Mouse (Mus musculus): ENCODE measurements around the gene Mymx. TPM values are rescaled to one million over a fixed set of nuclear protein-coding genes. Genes with fewer than 3 reads are reported as not detected.

Mymx gene
- not detected in 2 replicates for polyA plus RNA-seq (2011; ENCODE audit: insufficient read length, low read depth, missing spikeins)

- H3K4me1 ChIP-seq (ENCODE audit: control insufficient read depth, insufficient read depth, low read length), result peaks cover under 1% of the 10 kb centered on the region; the same call in 1 of the 2 replicates
- no peak within 1 kb of the TSS for H3K27ac ChIP-seq (ENCODE audit: insufficient read depth, low read length)
- no peak for TF ChIP-seq CTCF (IDR thresholded peaks at IDR 0.05; ENCODE audit: borderline replicate concordance, insufficient read depth, low read length)
- no peak for TF ChIP-seq POLR2A (IDR thresholded peaks at IDR 0.05; ENCODE audit: low read depth, low read length)
- no peak within 1 kb of the TSS for H3K4me3 ChIP-seq (ENCODE audit: insufficient read depth, low read length)
Measured at GRCm38 (mm10) chr17:45601877-45602304, at the start of gene Mymx. Gene Mymx, minus strand, starts transcription at chr17:45602102.

GRCm38 (mm10) chr17:45644185-45644584 lies 42.3 kb upstream of the Mymx start:
- Histone ChIP-seq H3K4me3 (ENCODE audit: insufficient read depth, low read length) (no peak overlapping the region), H3K4me1 (ENCODE audit: control insufficient read depth, insufficient read depth, low read length) (no peaks in the 10 kb centered on the region), H3K27ac (ENCODE audit: insufficient read depth, low read length) (no peak overlapping the region)
- TF ChIP-seq CTCF (IDR thresholded peaks at IDR 0.05; ENCODE audit: borderline replicate concordance, insufficient read depth, low read length), result no peak
- TF ChIP-seq POLR2A (IDR thresholded peaks at IDR 0.05; ENCODE audit: low read depth, low read length), result no peak

- no peak overlapping the region for H3K4me3 ChIP-seq (ENCODE audit: insufficient read depth, low read length)
- TF ChIP-seq POLR2A (IDR thresholded peaks at IDR 0.05; ENCODE audit: low read depth, low read length) (no peak), CTCF (IDR thresholded peaks at IDR 0.05; ENCODE audit: borderline replicate concordance, insufficient read depth, low read length) (peak; percentile 65)
- H3K27ac ChIP-seq (ENCODE audit: insufficient read depth, low read length), result no peak overlapping the region
Measured at GRCm38 (mm10) chr17:45642701-45643100, 40.8 kb upstream of the Mymx start.

GRCm38 (mm10) chr17:45641981-45642380 lies 40.1 kb upstream of the Mymx start:
- TF ChIP-seq POLR2A (IDR thresholded peaks at IDR 0.05; ENCODE audit: low read depth, low read length), result no peak
- TF ChIP-seq CTCF (IDR thresholded peaks at IDR 0.05; ENCODE audit: borderline replicate concordance, insufficient read depth, low read length), result no peak
- no peak overlapping the region for H3K27ac ChIP-seq (ENCODE audit: insufficient read depth, low read length)

More at GRCm38 (mm10) chr17:45642701-45643100, 40.8 kb upstream of the Mymx start:
- no peaks in the 10 kb centered on the region for H3K4me1 ChIP-seq (ENCODE audit: control insufficient read depth, insufficient read depth, low read length)

GRCm38 (mm10) chr17:45638596-45639295 lies 36.8 kb upstream of the Mymx start:
- TF ChIP-seq CTCF (IDR thresholded peaks at IDR 0.05; ENCODE audit: borderline replicate concordance, insufficient read depth, low read length) (no peak), POLR2A (IDR thresholded peaks at IDR 0.05; ENCODE audit: low read depth, low read length) (no peak)
- Histone ChIP-seq H3K4me1 (ENCODE audit: control insufficient read depth, insufficient read depth, low read length) (no peaks in the 10 kb centered on the region), H3K27ac (ENCODE audit: insufficient read depth, low read length) (no peak overlapping the region), H3K4me3 (ENCODE audit: insufficient read depth, low read length) (no peak overlapping the region)

More at GRCm38 (mm10) chr17:45641981-45642380, 40.1 kb upstream of the Mymx start:
- no peak overlapping the region for H3K4me3 ChIP-seq (ENCODE audit: insufficient read depth, low read length)
- H3K4me1 ChIP-seq (ENCODE audit: control insufficient read depth, insufficient read depth, low read length), result no peaks in the 10 kb centered on the region

- no peak overlapping the region for H3K27ac ChIP-seq (ENCODE audit: insufficient read depth, low read length)
- no peaks in the 10 kb centered on the region for H3K4me1 ChIP-seq (ENCODE audit: control insufficient read depth, insufficient read depth, low read length)
- H3K4me3 ChIP-seq (ENCODE audit: insufficient read depth, low read length), result no peak overlapping the region
- TF ChIP-seq POLR2A (IDR thresholded peaks at IDR 0.05; ENCODE audit: low read depth, low read length), result no peak
- TF ChIP-seq CTCF (IDR thresholded peaks at IDR 0.05; ENCODE audit: borderline replicate concordance, insufficient read depth, low read length), result no peak
Measured at GRCm38 (mm10) chr17:45634033-45634432, 32.1 kb upstream of the Mymx start.

GRCm38 (mm10) chr17:45631940-45632339 lies 30.0 kb upstream of the Mymx start:
- no peak for TF ChIP-seq POLR2A (IDR thresholded peaks at IDR 0.05; ENCODE audit: low read depth, low read length)
- TF ChIP-seq CTCF (IDR thresholded peaks at IDR 0.05; ENCODE audit: borderline replicate concordance, insufficient read depth, low read length), result no peak
- Histone ChIP-seq H3K27ac (ENCODE audit: insufficient read depth, low read length) (no peak overlapping the region), H3K4me3 (ENCODE audit: insufficient read depth, low read length) (no peak overlapping the region), H3K4me1 (ENCODE audit: control insufficient read depth, insufficient read depth, low read length) (no peaks in the 10 kb centered on the region)

GRCm38 (mm10) chr17:45630992-45631391 lies 29.1 kb upstream of the Mymx start:
- no peak overlapping the region for H3K4me3 ChIP-seq (ENCODE audit: insufficient read depth, low read length)
- no peak for TF ChIP-seq CTCF (IDR thresholded peaks at IDR 0.05; ENCODE audit: borderline replicate concordance, insufficient read depth, low read length)
- no peak for TF ChIP-seq POLR2A (IDR thresholded peaks at IDR 0.05; ENCODE audit: low read depth, low read length)
- H3K4me1 ChIP-seq (ENCODE audit: control insufficient read depth, insufficient read depth, low read length), result no peaks in the 10 kb centered on the region
- H3K27ac ChIP-seq (ENCODE audit: insufficient read depth, low read length), result no peak overlapping the region

- Histone ChIP-seq H3K4me1 (ENCODE audit: control insufficient read depth, insufficient read depth, low read length) (no peaks in the 10 kb centered on the region), H3K27ac (ENCODE audit: insufficient read depth, low read length) (no peak overlapping the region), H3K4me3 (ENCODE audit: insufficient read depth, low read length) (0 out of 2 replicates have a peak overlapping the region, but pooled peaks have one; percentile 2)
- TF ChIP-seq CTCF (IDR thresholded peaks at IDR 0.05; ENCODE audit: borderline replicate concordance, insufficient read depth, low read length) (peak; percentile 49; the same call in 1 of the 2 replicates), POLR2A (IDR thresholded peaks at IDR 0.05; ENCODE audit: low read depth, low read length) (peak; percentile 53; the same call in 1 of the 2 replicates)
Measured at GRCm38 (mm10) chr17:45629861-45630694, 28.2 kb upstream of the Mymx start.
